Mouse (Mus musculus) stomach, embryonic 14.5 days (tissue): ENCODE measurements around the gene Dalrd3. TPM values are rescaled to one million over a fixed set of nuclear protein-coding genes. Genes with fewer than 3 reads are reported as not detected.

Experiments
- ATAC-seq: fragments of 200-750 bp; cut with Nextera tagmentation; 2 replicates; pipeline ENCODE4 v1.8.0; 2017; ENCODE audit warnings: low read depth, moderate TSS enrichment; ENCODE audit not compliant: insufficient number of reproducible peaks, insufficient read depth, low FRiP score
- H3K27ac ChIP-seq: fragments of 300-500 bp; sonication (generic); 2 replicates; pipeline ENCODE4 v1.5.1; 2014; ENCODE audit warnings: mild to moderate bottlenecking, low read length, moderate library complexity, mixed read lengths
- H3K27me3 ChIP-seq: fragments of 300-500 bp; sonication (generic); 2 replicates; pipeline ENCODE4 v1.6.1; 2014; ENCODE audit warnings: low read length, control low read depth, mixed read lengths; ENCODE audit not compliant: control insufficient read depth, insufficient read depth
- H3K36me3 ChIP-seq: fragments of 300-500 bp; sonication (generic); 2 replicates; pipeline ENCODE4 v1.6.1; 2014; ENCODE audit warnings: mild to moderate bottlenecking, control low read depth, low read length, moderate library complexity, mixed read lengths; ENCODE audit not compliant: control insufficient read depth, insufficient read depth
- H3K4me1 ChIP-seq: fragments of 300-500 bp; sonication (generic); 2 replicates; pipeline ENCODE4 v1.6.1; 2014; ENCODE audit warnings: low read length, control low read depth, mixed read lengths; ENCODE audit not compliant: control insufficient read depth, insufficient read depth
- H3K4me2 ChIP-seq: fragments of 300-500 bp; sonication (generic); replicated peaks from 2 replicates; pipeline ENCODE4 v1.6.1; 2014; ENCODE audit warnings: low read depth, low read length, control low read depth
- H3K4me3 ChIP-seq: fragments of 300-500 bp; sonication (generic); 2 replicates; pipeline ENCODE4 v1.5.1; 2014; ENCODE audit warnings: low read depth, low read length, control low read depth
- H3K9ac ChIP-seq: fragments of 300-500 bp; sonication (generic); replicated peaks from 2 replicates; pipeline ENCODE4 v1.6.1; 2014; ENCODE audit warnings: low read depth, mild to moderate bottlenecking, control low read depth, low read length, moderate library complexity, mixed read lengths
- H3K9me3 ChIP-seq: fragments of 300-500 bp; sonication (generic); 2 replicates; pipeline ENCODE4 v1.6.1; 2016; ENCODE audit warnings: low read depth, low read length, control low read depth; ENCODE audit not compliant: control insufficient read depth
- WGBS: fragments of 180-500 bp; shearing (Covaris S2); extraction: QIAGEN DNeasy Blood & Tissue Kit; methylation state at CpG from one replicate; pipeline ENCODE4 v1.1.7; 2014; 5-methylcytosine and 5-hydroxymethylcytosine counted together
- polyA plus RNA-seq: library from polyadenylated mRNA; unstranded; fragments of >200 nt; fragmentation: Nextera tagmentation; extraction: Ambion mirVana; gene quantifications from 2 replicates; pipeline ENCODE4 v1.2.1, GENCODE M21; 2014

The Dalrd3 gene
- polyA plus RNA-seq, 1 experiment from 2014 or later, result 135 TPM

- peak overlapping the region; percentile 98 for H3K4me2 ChIP-seq
- peak overlapping the region; percentile 68 for H3K4me3 ChIP-seq
- H3K27ac ChIP-seq, result peak overlapping the region; percentile 93
- no peaks in the 10 kb centered on the region for H3K9me3 ChIP-seq
- peaks cover 40% of the 10 kb centered on the region for H3K36me3 ChIP-seq
- peak overlapping the region; percentile 76 for H3K9ac ChIP-seq
- H3K4me1 ChIP-seq, result peaks cover 23% of the 10 kb centered on the region
- H3K27me3 ChIP-seq, result no peaks in the 10 kb centered on the region
- no peak for ATAC-seq
- 15% methylated on average over 18 of the region's 18 CpGs for WGBS
Measured at GRCm38 (mm10) chr9:108567931-108568419, 1.7 kb upstream of the Dalrd3 start.

DNA sequence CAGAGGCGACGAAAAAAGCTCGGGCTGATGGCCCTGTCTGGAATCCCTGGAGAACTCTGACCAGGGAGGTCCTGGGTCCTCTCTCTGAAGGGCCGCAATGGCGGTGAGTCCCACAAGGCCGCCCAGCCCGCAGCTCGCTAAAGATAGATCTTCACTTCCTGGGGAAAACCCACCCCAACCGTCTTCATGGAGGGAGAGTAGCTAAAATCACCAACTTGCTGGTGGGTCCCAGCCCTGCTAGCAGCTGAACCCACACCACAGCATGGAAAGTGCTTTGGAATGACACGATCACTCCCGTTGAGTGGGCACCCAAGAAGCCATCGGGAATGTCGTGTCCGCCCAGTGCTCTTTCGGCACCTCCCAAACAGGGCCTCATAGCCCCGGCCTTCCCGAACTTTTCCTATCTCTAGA, 1.2 kb upstream of the Dalrd3 start:
- H3K9me3 ChIP-seq, result no peaks in the 10 kb centered on the region
- ATAC-seq, result no peak
- 76% methylated on average over 17 of the region's 17 CpGs for WGBS
- H3K4me1 ChIP-seq, result peaks cover 23% of the 10 kb centered on the region
- no peaks in the 10 kb centered on the region for H3K27me3 ChIP-seq
- H3K27ac ChIP-seq, result no peak overlapping the region
- no peak overlapping the region; the same call in 1 of the 2 replicates for H3K4me3 ChIP-seq
- H3K36me3 ChIP-seq, result peaks cover 40% of the 10 kb centered on the region
- H3K4me2 ChIP-seq, result peak overlapping the region; percentile 98
- no peak overlapping the region; the same call in 1 of the 2 replicates for H3K9ac ChIP-seq

- Histone ChIP-seq H3K9ac (peak overlapping the region; percentile 26), H3K4me1 (peaks cover 27% of the 10 kb centered on the region), H3K4me2 (peak overlapping the region; percentile 97), H3K36me3 (peaks cover 47% of the 10 kb centered on the region), H3K9me3 (no peaks in the 10 kb centered on the region), H3K27ac (peak overlapping the region; percentile 27), H3K27me3 (no peaks in the 10 kb centered on the region), H3K4me3 (peak overlapping the region; percentile 53)
- ATAC-seq, result no peak
- WGBS, result 1% methylated on average over 40 of the region's 40 CpGs
Measured at GRCm38 (mm10) chr9:108570207-108570896, 666 bp downstream of the Dalrd3 start.

GRCm38 (mm10) chr9:108571401-108571973, 1.8 kb downstream of the Dalrd3 start:
- Histone ChIP-seq H3K27me3 (no peaks in the 10 kb centered on the region), H3K4me1 (peaks cover 25% of the 10 kb centered on the region), H3K4me3 (no peak overlapping the region), H3K27ac (no peak overlapping the region), H3K4me2 (no peak overlapping the region), H3K9me3 (no peaks in the 10 kb centered on the region), H3K36me3 (peaks cover 47% of the 10 kb centered on the region), H3K9ac (no peak overlapping the region)
- 93% methylated on average over 16 of the region's 16 CpGs for WGBS
- ATAC-seq, result no peak

DNA sequence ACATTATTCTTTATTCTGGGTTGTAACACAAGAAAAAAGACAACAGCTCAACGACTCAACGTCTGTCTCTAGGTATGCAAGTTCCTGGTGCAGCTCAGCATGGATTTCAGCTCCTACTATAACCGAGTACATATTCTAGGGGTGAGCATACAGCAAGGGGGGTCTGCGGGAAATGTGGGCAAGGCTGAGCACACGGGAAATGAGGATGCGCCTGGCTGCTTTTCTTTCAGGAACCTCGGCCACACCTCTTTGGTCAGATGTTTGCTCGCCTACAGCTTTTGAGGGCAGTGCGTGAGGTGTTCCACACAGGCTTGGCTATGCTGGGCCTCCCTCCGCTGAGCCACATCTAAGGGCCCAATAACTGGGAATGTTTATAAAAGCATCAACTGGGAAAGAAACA, 2.6 kb downstream of the Dalrd3 start:
- H3K27me3 ChIP-seq, result no peaks in the 10 kb centered on the region
- no peak overlapping the region for H3K4me3 ChIP-seq
- H3K27ac ChIP-seq, result no peak overlapping the region
- H3K4me1 ChIP-seq, result peaks cover 32% of the 10 kb centered on the region
- H3K36me3 ChIP-seq, result peaks cover 47% of the 10 kb centered on the region
- 77% methylated on average over 10 of the region's 10 CpGs for WGBS
- H3K4me2 ChIP-seq, result no peak overlapping the region
- H3K9ac ChIP-seq, result no peak overlapping the region
- no peak for ATAC-seq
- no peaks in the 10 kb centered on the region for H3K9me3 ChIP-seq

DNA sequence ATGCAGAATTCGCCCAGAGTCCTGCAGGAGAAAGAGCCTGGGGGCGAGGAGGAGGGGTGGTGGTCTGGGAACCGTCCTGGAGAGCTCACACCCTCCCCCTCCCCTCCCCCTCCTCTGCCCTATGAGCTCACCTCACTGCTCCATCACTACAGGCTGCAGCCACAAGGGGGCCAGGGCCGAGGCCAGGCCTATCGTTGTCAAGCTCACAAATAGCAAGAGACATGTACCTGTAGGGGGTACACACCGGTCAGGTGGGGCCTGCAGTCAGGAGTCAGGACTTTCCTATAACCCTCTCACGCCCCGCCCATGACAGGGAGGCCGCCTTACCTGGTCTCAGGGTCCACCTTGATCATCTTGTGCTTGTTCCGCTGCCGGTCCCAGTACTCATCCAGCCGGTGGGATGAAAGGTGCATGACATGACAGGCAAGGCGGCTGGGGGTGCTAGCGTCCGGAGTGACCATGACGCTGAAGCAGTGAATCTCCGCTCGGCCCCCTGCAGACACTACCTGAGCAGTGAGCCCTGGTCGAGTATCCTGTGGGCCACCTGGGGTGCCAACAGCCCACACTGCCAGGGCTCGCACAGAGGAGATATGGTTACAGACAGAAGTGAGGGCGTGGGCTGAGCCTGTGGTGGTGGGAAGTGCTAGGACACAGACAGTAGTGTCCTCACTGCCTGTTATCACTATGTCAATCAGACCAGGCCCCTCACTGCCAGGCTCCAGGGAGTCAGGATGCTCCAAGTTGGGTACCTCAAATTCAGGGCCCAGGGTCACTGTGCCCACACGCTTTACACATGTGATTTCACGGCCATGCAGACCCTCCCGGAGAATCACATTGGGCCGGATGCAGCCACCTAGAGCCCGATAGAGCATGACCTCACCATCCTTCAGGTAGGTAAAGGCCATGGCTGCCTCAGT, 4.3 kb downstream of the Dalrd3 start:
- no peak overlapping the region for H3K4me2 ChIP-seq
- no peak for ATAC-seq
- H3K4me1 ChIP-seq, result peaks cover 32% of the 10 kb centered on the region; the same call in 1 of the 2 replicates
- H3K9me3 ChIP-seq, result no peaks in the 10 kb centered on the region
- H3K27me3 ChIP-seq, result no peaks in the 10 kb centered on the region
- WGBS, result 57% methylated on average over 26 of the region's 26 CpGs
- no peak overlapping the region for H3K27ac ChIP-seq
- H3K36me3 ChIP-seq, result peaks cover 47% of the 10 kb centered on the region
- no peak overlapping the region for H3K4me3 ChIP-seq
- no peak overlapping the region for H3K9ac ChIP-seq

GRCm38 (mm10) chr9:108574921-108575320, 5.2 kb downstream of the Dalrd3 start:
- WGBS, result 83% methylated on average over 12 of the region's 12 CpGs
- H3K36me3 ChIP-seq, result peaks cover 47% of the 10 kb centered on the region
- no peak overlapping the region for H3K27ac ChIP-seq
- no peak overlapping the region for H3K4me2 ChIP-seq
- H3K9ac ChIP-seq, result no peak overlapping the region
- no peaks in the 10 kb centered on the region for H3K27me3 ChIP-seq
- no peak overlapping the region for H3K4me3 ChIP-seq
- H3K9me3 ChIP-seq, result no peaks in the 10 kb centered on the region
- ATAC-seq, result no peak
- peaks cover 38% of the 10 kb centered on the region; the same call in 1 of the 2 replicates for H3K4me1 ChIP-seq
